Mouse (Mus musculus): ENCODE measurements around the gene Slc22a27. TPM values are rescaled to one million over a fixed set of nuclear protein-coding genes. Genes with fewer than 3 reads are reported as not detected.

Gene Slc22a27
- not detected in 2 replicates for polyA plus RNA-seq (2012; rRNA removed; ENCODE audit: low replicate concordance)

DNA sequence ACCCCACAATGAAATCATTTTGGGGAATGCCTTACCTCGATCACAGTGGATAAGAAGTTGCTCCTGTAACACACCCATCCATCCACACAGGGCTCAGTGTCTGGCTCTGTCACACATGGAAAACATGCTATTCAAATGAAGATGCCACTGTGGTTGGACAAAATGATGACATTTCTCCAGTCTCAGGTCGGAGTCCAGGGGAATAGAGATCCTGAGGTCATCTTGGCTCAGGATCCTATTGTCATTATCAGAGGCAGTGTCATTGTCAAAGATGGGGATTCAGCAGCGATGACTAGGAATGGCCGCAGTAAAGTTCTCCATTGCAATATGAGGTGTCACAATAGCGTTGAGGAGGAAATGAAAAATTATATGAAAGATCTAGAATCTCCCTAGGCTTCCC lies at the start of gene Slc22a27:
TSS of gene Slc22a27 (minus strand) at position 101 of the 400 bp plus-strand sequence.

Other genes with a start within 250 kb of the Slc22a27 start
- gene Slc22a26, start 163.4 kb downstream of the Slc22a27 start, polyA plus RNA-seq (2012; rRNA removed; ENCODE audit: low replicate concordance): not detected in 2 replicates
- gene Slc22a28, start 166.0 kb upstream of the Slc22a27 start, polyA plus RNA-seq (2012; rRNA removed; ENCODE audit: low replicate concordance): not detected in 2 replicates

All from duodenum, adult 2 months (tissue).